Mouse (Mus musculus) kidney, postnatal 0 days (tissue): ENCODE measurements around the gene Mapk8ip2. TPM values are rescaled to one million over a fixed set of nuclear protein-coding genes. Genes with fewer than 3 reads are reported as not detected.

ENCODE experiments used
- ATAC-seq: fragments of 200-750 bp; cut with Nextera tagmentation; replicated peaks from 2 replicates; pipeline ENCODE4 v1.8.0; 2017; ENCODE audit warnings: low read depth, moderate number of reproducible peaks, moderate TSS enrichment, moderate library complexity; ENCODE audit not compliant: low FRiP score
- DNase-seq: peaks from one replicate; pipeline ENCODE4 v3.0.0-alpha.2; 2016; ENCODE audit warnings: low spot score
- H3K27ac ChIP-seq: fragments of 300-500 bp; sonication (generic); 2 replicates; pipeline ENCODE4 v1.5.1; 2014; ENCODE audit warnings: mild to moderate bottlenecking
- H3K27me3 ChIP-seq: fragments of 300-500 bp; sonication (generic); 2 replicates; pipeline ENCODE4 v1.6.1; 2014; ENCODE audit warnings: low read length, mixed read lengths; ENCODE audit not compliant: insufficient read depth
- H3K36me3 ChIP-seq: fragments of 300-500 bp; sonication (generic); 2 replicates; pipeline ENCODE4 v1.6.1; 2014; ENCODE audit warnings: low read length, mixed read lengths; ENCODE audit not compliant: insufficient read depth
- H3K4me1 ChIP-seq: fragments of 300-500 bp; sonication (generic); replicated peaks from 2 replicates; pipeline ENCODE4 v1.6.1; 2014; ENCODE audit warnings: antibody characterized with exemption, low read length, mixed read lengths; ENCODE audit not compliant: insufficient read depth
- H3K4me2 ChIP-seq: fragments of 300-500 bp; sonication (generic); 2 replicates; pipeline ENCODE4 v1.6.1; 2014; ENCODE audit warnings: mild to moderate bottlenecking, low read length, moderate library complexity, mixed read lengths
- H3K4me3 ChIP-seq: fragments of 300-500 bp; sonication (generic); replicated peaks from 2 replicates; pipeline ENCODE4 v1.5.1; 2014; ENCODE audit warnings: low read depth, low read length
- H3K9ac ChIP-seq: fragments of 300-500 bp; sonication (generic); 2 replicates; pipeline ENCODE4 v1.6.1; 2014; ENCODE audit warnings: low read depth, low read length
- H3K9me3 ChIP-seq: fragments of 300-500 bp; sonication (generic); replicated peaks from 2 replicates; pipeline ENCODE4 v1.6.1; 2016; ENCODE audit warnings: low read length, inconsistent platforms, mixed read lengths
- CTCF ChIP-seq: IDR thresholded peaks from 2 replicates; pipeline ENCODE4 v1.5.1; 2016; ENCODE audit warnings: antibody characterized with exemption, low read depth, mild to moderate bottlenecking, moderate library complexity
- WGBS: fragments of 180-500 bp; shearing (Covaris S2); extraction: QIAGEN DNeasy Blood & Tissue Kit; methylation state at CpG from one replicate; pipeline ENCODE4 v1.1.7; 2014; 5-methylcytosine and 5-hydroxymethylcytosine counted together
- polyA plus RNA-seq: library from polyadenylated mRNA; unstranded; fragments of >200 nt; fragmentation: Nextera tagmentation; extraction: Ambion mirVana; gene quantifications from 2 replicates; pipeline ENCODE4 v1.2.1, GENCODE M21; 2015

Mapk8ip2 gene
- polyA plus RNA-seq, 1 experiment from 2014 or later: 0.34 TPM

- no peak for TF ChIP-seq CTCF
- H3K9me3 ChIP-seq: no peaks in the 10 kb centered on the region
- no peaks in the 10 kb centered on the region for H3K27me3 ChIP-seq
- no peak overlapping the region for H3K9ac ChIP-seq
- ATAC-seq (no peak), DNase-seq (no peak)
- H3K36me3 ChIP-seq: no peaks in the 10 kb centered on the region
- no peaks in the 10 kb centered on the region for H3K4me1 ChIP-seq
- no peak overlapping the region for H3K4me2 ChIP-seq
- H3K4me3 ChIP-seq: no peak overlapping the region
- no peak overlapping the region for H3K27ac ChIP-seq
- WGBS: 84% methylated on average over 12 of the region's 12 CpGs
These were observed 34.5 kb downstream of the Mapk8ip2 start for GRCm38 (mm10) chr15:89488182-89488581.

- ATAC-seq (no peak), DNase-seq (no peak)
- H3K9me3 ChIP-seq: no peaks in the 10 kb centered on the region
- H3K36me3 ChIP-seq: no peaks in the 10 kb centered on the region
- H3K9ac ChIP-seq: no peak overlapping the region
- TF ChIP-seq CTCF: no peak
- H3K4me3 ChIP-seq: no peak overlapping the region
- no peak overlapping the region for H3K27ac ChIP-seq
- no peaks in the 10 kb centered on the region for H3K27me3 ChIP-seq
- 43% methylated on average over 14 of the region's 14 CpGs for WGBS
- no peaks in the 10 kb centered on the region for H3K4me1 ChIP-seq
- H3K4me2 ChIP-seq: no peak overlapping the region
These were observed 35.0 kb downstream of the Mapk8ip2 start for GRCm38 (mm10) chr15:89488611-89489117.

GRCm38 (mm10) chr15:89494970-89495369 is 41.3 kb downstream of the Mapk8ip2 start:
- ATAC-seq: no peak
- H3K4me1 ChIP-seq: no peaks in the 10 kb centered on the region; the same call in 1 of the 2 replicates
- H3K27ac ChIP-seq: no peak overlapping the region
- H3K36me3 ChIP-seq: no peaks in the 10 kb centered on the region
- DNase-seq: no peak
- H3K9me3 ChIP-seq: no peaks in the 10 kb centered on the region
- 76% methylated on average over 4 of the region's 4 CpGs for WGBS
- H3K9ac ChIP-seq: no peak overlapping the region
- H3K4me3 ChIP-seq: no peak overlapping the region
- TF ChIP-seq CTCF: peak; percentile 45; the same call in 1 of the 2 replicates
- H3K4me2 ChIP-seq: no peak overlapping the region
- H3K27me3 ChIP-seq: peaks cover 6% of the 10 kb centered on the region; the same call in 1 of the 2 replicates

- no peaks in the 10 kb centered on the region for H3K9me3 ChIP-seq
- no peak overlapping the region for H3K4me3 ChIP-seq
- WGBS: 69% methylated on average over 4 of the region's 4 CpGs
- no peak overlapping the region for H3K9ac ChIP-seq
- H3K4me1 ChIP-seq: no peaks in the 10 kb centered on the region; the same call in 1 of the 2 replicates
- no peak overlapping the region for H3K4me2 ChIP-seq
- peaks cover 6% of the 10 kb centered on the region; the same call in 1 of the 2 replicates for H3K27me3 ChIP-seq
- DNase-seq: no peak
- H3K27ac ChIP-seq: 0 out of 2 replicates have a peak overlapping the region, but pooled peaks have one; percentile 57
- H3K36me3 ChIP-seq: no peaks in the 10 kb centered on the region
- no peak for TF ChIP-seq CTCF
- no peak for ATAC-seq
These were observed 42.4 kb downstream of the Mapk8ip2 start for GRCm38 (mm10) chr15:89496131-89496530.

GRCm38 (mm10) chr15:89496841-89497240 is 43.1 kb downstream of the Mapk8ip2 start:
- no peak overlapping the region for H3K4me2 ChIP-seq
- DNase-seq: no peak
- no peaks in the 10 kb centered on the region for H3K9me3 ChIP-seq
- peaks cover 6% of the 10 kb centered on the region; the same call in 1 of the 2 replicates for H3K27me3 ChIP-seq
- H3K9ac ChIP-seq: no peak overlapping the region
- no peak for TF ChIP-seq CTCF
- H3K4me3 ChIP-seq: no peak overlapping the region
- H3K36me3 ChIP-seq: no peaks in the 10 kb centered on the region
- no peak for ATAC-seq
- no peaks in the 10 kb centered on the region; the same call in 1 of the 2 replicates for H3K4me1 ChIP-seq
- WGBS: 34% methylated on average over 2 of the region's 2 CpGs
- H3K27ac ChIP-seq: peak overlapping the region; percentile 57

GRCm38 (mm10) chr15:89497391-89498048 is 43.8 kb downstream of the Mapk8ip2 start:
- peak; percentile 64 for DNase-seq
- no peak overlapping the region for H3K9ac ChIP-seq
- no peak; the same call in 1 of the 2 replicates for ATAC-seq
- peak overlapping the region; percentile 77 for H3K4me3 ChIP-seq
- no peaks in the 10 kb centered on the region for H3K9me3 ChIP-seq
- no peaks in the 10 kb centered on the region for H3K36me3 ChIP-seq
- peaks cover 6% of the 10 kb centered on the region; the same call in 1 of the 2 replicates for H3K27me3 ChIP-seq
- H3K4me1 ChIP-seq: no peaks in the 10 kb centered on the region; the same call in 1 of the 2 replicates
- no peak overlapping the region for H3K4me2 ChIP-seq
- 29% methylated on average over 4 of the region's 4 CpGs for WGBS
- TF ChIP-seq CTCF: no peak
- peak overlapping the region; percentile 73 for H3K27ac ChIP-seq
